Mouse (Mus musculus) brain, embryonic 14.5 days (tissue): ENCODE measurements around the gene Calhm5.

Experiments used
- CTCF ChIP-seq: fragments of 200-500 bp; IDR thresholded peaks from 2 replicates; pipeline ENCODE4 v1.5.1; 2012; ENCODE audit warnings: inconsistent platforms, mild to moderate bottlenecking, moderate library complexity, borderline replicate concordance; ENCODE audit not compliant: insufficient read depth, insufficient read length; ENCODE audit errors: extremely low read depth
- POLR2A ChIP-seq: fragments of 200-500 bp; IDR thresholded peaks from 2 replicates; pipeline ENCODE4 v1.6.1; 2012; ENCODE audit warnings: mild to moderate bottlenecking, inconsistent platforms, borderline replicate concordance; ENCODE audit not compliant: poor library complexity, insufficient read depth, insufficient read length, severe bottlenecking; ENCODE audit errors: extremely low read depth

DNA sequence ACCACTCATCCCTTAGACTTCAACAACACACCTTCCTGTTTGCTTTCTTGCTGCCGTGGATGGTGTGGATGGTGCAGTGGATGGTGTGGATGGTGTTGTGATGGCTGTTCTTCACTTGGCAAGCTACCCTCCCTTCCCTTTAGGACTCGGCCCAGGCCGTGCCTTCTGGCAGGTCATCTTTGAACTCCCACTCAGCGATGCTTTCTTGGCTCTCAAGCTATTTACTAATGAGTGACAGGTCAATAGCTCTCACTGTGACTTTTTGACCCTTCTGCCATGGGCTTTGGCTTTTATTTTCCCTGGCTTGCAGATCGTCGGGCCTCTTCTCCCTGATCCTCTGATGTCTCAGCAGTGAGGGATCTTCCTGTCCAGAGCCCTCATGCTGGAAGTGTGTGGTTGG, 40.1 kb upstream of the Calhm5 start:
- TF ChIP-seq CTCF (no peak), POLR2A (no peak)
